Mouse (Mus musculus): ENCODE measurements at regions not wholly inside any gene's neighbourhood (a gene's known extent, or its start where the extent isn't known, plus 50 kb on each side); places are given as distances from the start of the nearest gene placed in this dataset.

DNA sequence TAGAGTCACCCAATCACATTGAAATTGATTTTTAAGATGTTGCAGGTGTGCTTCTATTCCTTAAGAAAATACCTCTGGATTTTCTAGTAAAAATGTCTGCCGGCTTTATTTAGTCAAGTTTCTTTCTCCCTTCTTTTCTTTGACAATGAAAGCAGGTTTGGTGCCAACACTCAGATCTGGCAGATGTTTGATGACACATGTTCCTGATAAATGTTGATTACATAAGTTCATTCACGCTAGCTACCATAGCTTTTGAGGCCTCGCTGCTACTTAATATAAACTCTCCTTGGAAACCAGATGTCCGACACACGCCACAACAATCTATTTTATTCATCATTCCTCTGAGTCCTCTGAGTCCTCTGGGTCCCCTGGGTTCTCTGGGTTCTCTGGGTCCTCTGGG is 195.7 kb upstream of the Lpp start:
- 47% methylated on average over 5 of the region's 5 CpGs for WGBS
- Histone ChIP-seq H3K4me3 (replicated peaks) (no peak overlapping the region), H3K4me1 (no peaks in the 10 kb centered on the region), H3K9me3 (no peaks in the 10 kb centered on the region), H3K9ac (no peak overlapping the region), H3K36me3 (no peaks in the 10 kb centered on the region), H3K4me2 (no peak overlapping the region), H3K27ac (no peak overlapping the region), H3K27me3 (replicated peaks) (no peaks in the 10 kb centered on the region)
- no peak for ATAC-seq (ENCODE audit: insufficient read depth, low FRiP score, low read depth)

DNA sequence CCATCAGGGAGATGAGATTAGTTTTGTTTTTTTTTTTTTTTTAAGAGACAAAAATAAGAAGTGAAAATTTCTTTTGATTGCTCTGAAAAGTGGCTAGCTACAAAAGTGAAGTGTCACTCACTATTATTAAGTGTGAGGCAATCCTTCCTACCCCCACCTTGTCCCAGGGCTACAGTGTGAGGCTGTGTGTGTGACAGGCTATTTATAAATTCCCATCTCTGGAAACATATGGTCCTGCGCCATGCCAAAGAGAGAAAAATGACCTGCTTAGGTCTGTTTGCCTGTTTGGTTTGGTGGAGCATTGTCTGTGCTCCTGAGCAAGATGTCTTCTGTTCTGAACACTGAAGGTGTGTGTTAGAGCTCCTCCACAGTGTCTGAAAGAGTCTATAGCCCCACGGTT is 199.4 kb upstream of the Lpp start:
- Histone ChIP-seq H3K9ac (no peak overlapping the region), H3K4me2 (no peak overlapping the region), H3K9me3 (no peaks in the 10 kb centered on the region), H3K27ac (no peak overlapping the region), H3K4me1 (no peaks in the 10 kb centered on the region), H3K4me3 (replicated peaks) (no peak overlapping the region), H3K27me3 (replicated peaks) (no peaks in the 10 kb centered on the region), H3K36me3 (no peaks in the 10 kb centered on the region)
- no peak for ATAC-seq (ENCODE audit: insufficient read depth, low FRiP score, low read depth)
- 61% methylated on average over 2 of the region's 2 CpGs for WGBS

DNA sequence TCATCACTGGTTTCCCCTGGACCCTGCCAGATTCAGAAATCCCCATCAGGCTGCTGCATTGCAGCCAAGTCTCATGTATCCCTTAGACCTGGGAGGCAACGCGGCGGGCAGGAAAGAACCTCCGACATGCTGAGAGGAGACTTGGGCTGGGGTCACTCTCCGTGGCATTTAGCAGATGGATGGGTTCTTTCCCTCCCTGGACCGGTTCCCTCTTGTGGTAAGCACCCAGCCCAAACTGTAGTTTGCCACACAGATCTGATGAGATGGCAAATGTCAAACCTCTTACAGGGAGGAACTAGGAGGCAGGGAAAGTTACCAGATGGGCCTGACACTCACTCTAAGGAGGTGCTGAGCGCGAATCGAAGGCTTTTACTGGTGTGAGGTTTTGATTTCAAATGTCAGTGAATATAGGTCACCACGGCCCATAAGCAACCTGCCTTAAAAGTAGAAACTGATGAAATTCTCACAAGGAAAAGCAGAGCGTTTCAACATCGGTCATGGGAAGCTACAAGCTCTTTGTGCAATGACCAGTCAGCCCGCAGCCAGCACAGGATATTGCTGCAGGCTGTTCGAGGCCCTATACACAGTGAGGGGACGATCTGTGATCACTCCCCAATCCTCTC is 199.9 kb upstream of the Lpp start:
- Histone ChIP-seq H3K9ac (no peak overlapping the region), H3K27ac (no peak overlapping the region), H3K4me1 (no peaks in the 10 kb centered on the region), H3K27me3 (replicated peaks) (no peaks in the 10 kb centered on the region), H3K4me2 (no peak overlapping the region), H3K9me3 (no peaks in the 10 kb centered on the region), H3K4me3 (replicated peaks) (no peak overlapping the region), H3K36me3 (no peaks in the 10 kb centered on the region)
- no peak for ATAC-seq (ENCODE audit: insufficient read depth, low FRiP score, low read depth)
- WGBS: 65% methylated on average over 15 of the region's 15 CpGs

DNA sequence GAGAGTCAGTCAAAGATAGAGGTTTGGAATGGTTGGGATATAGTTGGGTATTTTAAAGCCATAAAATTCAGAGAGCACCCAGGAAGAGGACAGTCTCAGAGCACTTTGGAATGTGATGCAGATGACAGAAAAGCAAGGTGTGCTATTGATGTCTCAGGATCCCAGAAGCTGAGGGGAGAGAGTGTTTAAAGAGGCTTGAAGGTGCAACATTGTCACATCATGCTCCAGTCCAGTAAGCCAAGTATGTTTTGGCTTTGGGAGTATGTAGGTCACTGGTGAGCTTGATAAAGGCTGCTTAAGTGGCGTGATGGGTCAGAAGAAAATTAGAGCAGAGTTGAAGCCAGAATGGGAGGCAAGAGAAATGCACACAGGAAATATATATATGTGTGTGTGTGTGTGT is 201.3 kb upstream of the Lpp start:
- H3K4me2 ChIP-seq: no peak overlapping the region
- no peak overlapping the region for H3K4me3 ChIP-seq (replicated peaks)
- H3K9me3 ChIP-seq: no peaks in the 10 kb centered on the region
- H3K27me3 ChIP-seq (replicated peaks): no peaks in the 10 kb centered on the region
- no peak overlapping the region for H3K9ac ChIP-seq
- H3K36me3 ChIP-seq: no peaks in the 10 kb centered on the region
- no peaks in the 10 kb centered on the region for H3K4me1 ChIP-seq
- no peak overlapping the region for H3K27ac ChIP-seq
- ATAC-seq (ENCODE audit: insufficient read depth, low FRiP score, low read depth): no peak
- WGBS: 83% methylated on average over 1 of the region's 1 CpGs

DNA sequence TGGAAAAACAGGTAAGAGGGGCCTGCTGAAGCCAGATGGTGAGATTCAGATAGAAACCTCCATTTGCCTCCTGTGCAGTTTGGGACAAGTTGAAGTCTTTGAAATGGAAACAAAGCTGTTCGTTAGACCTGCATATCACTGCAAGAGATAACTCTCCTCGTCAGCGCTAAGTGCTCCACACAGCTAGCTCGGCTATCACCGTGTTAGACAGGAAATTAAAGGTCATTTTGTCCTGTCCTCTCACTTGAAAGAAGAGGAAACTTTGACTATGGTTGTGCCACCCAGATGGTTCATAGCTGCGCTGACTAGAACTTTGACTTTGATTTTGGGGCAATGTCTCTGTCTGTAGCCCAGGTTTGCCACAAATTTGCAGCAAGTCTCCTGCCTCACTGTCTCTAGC is 198.5 kb upstream of the Bcl6 start:
- no peak overlapping the region for H3K9ac ChIP-seq
- no peaks in the 10 kb centered on the region for H3K36me3 ChIP-seq
- H3K4me3 ChIP-seq (replicated peaks): no peak overlapping the region
- 70% methylated on average over 6 of the region's 6 CpGs for WGBS
- no peak overlapping the region for H3K4me2 ChIP-seq
- no peak for ATAC-seq (ENCODE audit: insufficient read depth, low FRiP score, low read depth)
- H3K27ac ChIP-seq: no peak overlapping the region
- H3K4me1 ChIP-seq: no peaks in the 10 kb centered on the region
- H3K27me3 ChIP-seq (replicated peaks): no peaks in the 10 kb centered on the region
- no peaks in the 10 kb centered on the region for H3K9me3 ChIP-seq

DNA sequence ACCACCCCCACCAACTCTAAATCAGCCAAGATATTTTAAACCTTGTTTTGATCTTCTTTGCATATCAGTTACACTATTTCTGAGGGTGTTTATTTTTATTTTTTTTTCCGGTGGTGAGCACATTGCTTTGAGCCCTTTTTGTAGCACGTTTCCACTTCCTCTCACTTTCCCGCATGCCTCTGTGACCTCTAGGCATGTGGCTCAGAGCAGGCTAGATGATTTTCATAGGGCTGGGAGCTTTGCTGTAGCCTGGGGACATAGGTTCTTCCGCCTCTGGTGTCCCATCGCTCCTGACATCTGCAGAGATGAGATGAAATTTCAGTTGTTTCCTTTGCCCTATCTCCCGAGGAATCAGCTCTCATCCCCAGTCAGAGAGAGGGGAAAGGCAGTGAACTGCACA is 197.3 kb upstream of the Bcl6 start:
- Histone ChIP-seq H3K9me3 (no peaks in the 10 kb centered on the region), H3K4me3 (replicated peaks) (no peak overlapping the region), H3K9ac (no peak overlapping the region), H3K27me3 (replicated peaks) (no peaks in the 10 kb centered on the region), H3K27ac (no peak overlapping the region), H3K4me2 (no peak overlapping the region), H3K36me3 (no peaks in the 10 kb centered on the region), H3K4me1 (no peaks in the 10 kb centered on the region)
- ATAC-seq (ENCODE audit: insufficient read depth, low FRiP score, low read depth): no peak
- 61% methylated on average over 6 of the region's 6 CpGs for WGBS

DNA sequence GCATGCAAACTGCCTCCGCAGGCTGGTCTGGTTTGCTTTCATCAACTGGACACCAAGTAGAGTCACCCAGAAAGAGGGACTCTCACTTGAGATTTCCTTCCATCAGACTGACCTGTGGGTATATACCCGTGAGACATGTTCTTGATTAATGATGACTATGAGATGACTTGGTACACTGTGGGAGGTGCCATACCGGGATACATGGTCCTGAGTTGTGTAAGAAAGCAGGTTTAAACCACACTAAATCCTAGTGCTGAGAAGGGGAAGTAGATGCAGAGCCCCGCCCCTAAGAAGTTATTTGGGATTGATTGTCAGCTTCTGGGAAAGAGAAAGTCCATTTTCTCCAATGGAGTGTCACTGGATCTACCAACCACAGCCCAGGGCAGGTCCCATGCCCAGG is 196.2 kb upstream of the Bcl6 start:
- no peak for ATAC-seq (ENCODE audit: insufficient read depth, low FRiP score, low read depth)
- H3K4me2 ChIP-seq: no peak overlapping the region
- H3K4me1 ChIP-seq: no peaks in the 10 kb centered on the region
- no peaks in the 10 kb centered on the region for H3K27me3 ChIP-seq (replicated peaks)
- H3K27ac ChIP-seq: no peak overlapping the region
- WGBS: 70% methylated on average over 4 of the region's 4 CpGs
- no peak overlapping the region for H3K4me3 ChIP-seq (replicated peaks)
- no peaks in the 10 kb centered on the region for H3K36me3 ChIP-seq
- no peaks in the 10 kb centered on the region for H3K9me3 ChIP-seq
- no peak overlapping the region for H3K9ac ChIP-seq

DNA sequence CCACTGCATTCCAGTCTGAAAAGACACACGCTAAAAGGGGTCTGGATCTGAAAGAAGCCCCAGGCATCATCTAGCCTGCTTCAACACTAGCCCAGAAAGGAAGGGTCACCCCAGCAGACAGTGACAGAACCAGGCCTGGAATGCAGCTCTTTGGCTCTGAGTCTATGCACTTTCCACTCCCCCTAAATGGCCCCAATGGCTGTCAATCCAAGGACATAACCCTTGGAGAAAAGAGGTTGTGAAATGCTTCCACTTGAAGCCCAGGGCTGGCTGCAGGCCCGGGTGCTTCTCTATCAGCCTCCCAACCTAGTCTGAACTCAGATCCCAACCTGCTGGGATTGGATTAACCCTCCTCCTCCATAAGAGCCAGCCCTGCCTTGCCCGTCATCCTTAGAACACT is 194.6 kb upstream of the Bcl6 start:
- no peak overlapping the region for H3K9ac ChIP-seq

DNA sequence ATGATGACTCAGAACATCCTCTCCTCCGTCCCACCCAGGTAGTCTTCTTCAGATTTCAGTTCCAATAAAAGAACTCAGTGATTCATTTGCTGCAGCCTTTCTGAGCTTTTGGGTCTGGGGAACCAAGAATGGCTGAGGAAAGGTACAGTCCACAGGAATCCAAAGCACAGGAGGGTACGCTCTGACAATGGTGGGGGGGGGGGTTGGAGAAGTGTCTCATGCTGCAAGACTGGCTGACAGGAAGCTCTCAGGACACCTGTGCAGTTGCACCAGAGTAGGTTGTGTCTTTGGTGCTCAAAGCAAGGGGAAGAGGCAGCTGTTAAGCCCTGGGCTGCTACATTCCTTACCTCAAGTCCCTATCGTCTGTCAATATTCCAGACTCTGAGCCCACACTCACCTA is 192.7 kb upstream of the Bcl6 start:
- 86% methylated on average over 3 of the region's 3 CpGs for WGBS
- Histone ChIP-seq H3K27me3 (replicated peaks) (no peaks in the 10 kb centered on the region), H3K27ac (no peak overlapping the region), H3K9me3 (no peaks in the 10 kb centered on the region), H3K9ac (no peak overlapping the region), H3K4me2 (no peak overlapping the region), H3K4me1 (no peaks in the 10 kb centered on the region), H3K4me3 (replicated peaks) (no peak overlapping the region), H3K36me3 (no peaks in the 10 kb centered on the region)
- ATAC-seq (ENCODE audit: insufficient read depth, low FRiP score, low read depth): no peak

More for the DNA sequence above, 194.6 kb upstream of the Bcl6 start:
- no peak for ATAC-seq (ENCODE audit: insufficient read depth, low FRiP score, low read depth)
- H3K4me1 ChIP-seq: no peaks in the 10 kb centered on the region
- 66% methylated on average over 3 of the region's 3 CpGs for WGBS
- no peaks in the 10 kb centered on the region for H3K27me3 ChIP-seq (replicated peaks)
- H3K36me3 ChIP-seq: no peaks in the 10 kb centered on the region
- H3K4me3 ChIP-seq (replicated peaks): no peak overlapping the region
- H3K27ac ChIP-seq: no peak overlapping the region
- no peak overlapping the region for H3K4me2 ChIP-seq
- no peaks in the 10 kb centered on the region for H3K9me3 ChIP-seq

DNA sequence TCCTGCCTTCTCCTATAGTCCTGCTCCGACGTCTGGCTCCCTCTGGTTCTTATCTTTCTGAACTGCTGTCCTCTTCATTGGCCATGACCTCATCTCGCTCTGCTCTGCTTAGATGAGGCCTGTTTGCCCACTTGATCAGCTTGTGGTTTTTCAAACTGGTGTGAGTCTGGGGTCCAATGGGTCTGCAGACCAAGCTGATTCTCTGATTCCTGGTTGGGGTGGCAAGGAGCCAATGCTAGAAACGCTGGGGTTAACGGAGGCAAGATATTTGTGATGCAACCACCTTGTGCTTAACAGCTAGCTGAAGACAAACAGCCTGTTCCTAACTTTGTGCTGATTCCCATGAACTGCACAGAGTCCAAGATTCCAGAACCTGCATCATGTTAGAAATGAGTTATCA is 192.0 kb upstream of the Bcl6 start:
- WGBS: 76% methylated on average over 5 of the region's 5 CpGs
- no peak overlapping the region for H3K27ac ChIP-seq
- no peak for ATAC-seq (ENCODE audit: insufficient read depth, low FRiP score, low read depth)
- no peaks in the 10 kb centered on the region for H3K9me3 ChIP-seq
- H3K4me1 ChIP-seq: no peaks in the 10 kb centered on the region
- H3K9ac ChIP-seq: no peak overlapping the region
- no peak overlapping the region for H3K4me2 ChIP-seq
- H3K36me3 ChIP-seq: no peaks in the 10 kb centered on the region
- H3K4me3 ChIP-seq (replicated peaks): no peak overlapping the region
- no peaks in the 10 kb centered on the region for H3K27me3 ChIP-seq (replicated peaks)

DNA sequence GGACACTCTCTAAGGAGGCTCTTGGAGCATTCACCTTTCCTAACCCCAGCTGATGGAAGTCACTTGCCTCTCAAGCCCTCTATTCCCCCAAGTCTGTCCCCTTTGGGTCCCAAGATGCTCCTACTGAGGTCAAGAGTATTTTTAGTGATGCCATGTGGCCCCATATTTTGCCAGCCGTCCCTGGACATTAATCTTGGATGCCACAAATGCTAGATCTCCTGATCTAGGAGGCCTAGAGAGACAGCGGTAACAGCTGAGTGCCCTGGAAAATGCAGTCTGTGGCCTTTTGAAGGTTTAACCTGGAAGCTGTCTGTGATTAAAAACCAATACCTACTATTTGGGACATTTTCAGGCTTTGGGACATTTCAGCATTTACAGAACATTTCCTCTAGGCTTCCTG is 188.9 kb upstream of the Bcl6 start:
- Histone ChIP-seq H3K27me3 (replicated peaks) (no peaks in the 10 kb centered on the region), H3K36me3 (no peaks in the 10 kb centered on the region), H3K4me3 (replicated peaks) (no peak overlapping the region), H3K4me1 (no peaks in the 10 kb centered on the region), H3K9ac (no peak overlapping the region), H3K9me3 (no peaks in the 10 kb centered on the region), H3K27ac (no peak overlapping the region), H3K4me2 (no peak overlapping the region)
- 76% methylated on average over 2 of the region's 2 CpGs for WGBS
- ATAC-seq (ENCODE audit: insufficient read depth, low FRiP score, low read depth): no peak

DNA sequence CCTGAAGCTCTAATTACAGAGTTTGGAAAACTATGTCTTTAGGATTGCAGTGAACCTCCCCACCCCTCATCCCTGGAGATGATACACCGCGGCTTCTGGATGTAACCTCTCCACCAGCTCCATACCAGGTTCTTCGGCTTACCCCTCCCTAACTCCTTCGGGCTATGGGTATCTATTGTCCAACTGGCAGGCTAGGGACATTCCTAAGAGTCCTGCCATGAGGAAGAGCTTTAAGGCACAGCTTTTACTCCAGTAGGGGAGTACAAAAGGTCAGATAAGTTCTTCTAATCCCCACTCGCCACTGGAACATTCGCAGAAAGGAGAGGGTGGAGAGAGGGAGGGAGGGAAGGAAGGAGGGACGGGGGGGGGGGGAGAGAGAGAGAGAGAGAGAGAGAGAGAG is 188.5 kb upstream of the Bcl6 start:
- ATAC-seq (ENCODE audit: insufficient read depth, low FRiP score, low read depth): no peak
- WGBS: 72% methylated on average over 7 of the region's 7 CpGs
- no peak overlapping the region for H3K9ac ChIP-seq
- H3K4me1 ChIP-seq: no peaks in the 10 kb centered on the region
- no peak overlapping the region for H3K27ac ChIP-seq
- no peak overlapping the region for H3K4me3 ChIP-seq (replicated peaks)
- H3K4me2 ChIP-seq: no peak overlapping the region
- H3K9me3 ChIP-seq: no peaks in the 10 kb centered on the region
- H3K27me3 ChIP-seq (replicated peaks): no peaks in the 10 kb centered on the region
- H3K36me3 ChIP-seq: no peaks in the 10 kb centered on the region

DNA sequence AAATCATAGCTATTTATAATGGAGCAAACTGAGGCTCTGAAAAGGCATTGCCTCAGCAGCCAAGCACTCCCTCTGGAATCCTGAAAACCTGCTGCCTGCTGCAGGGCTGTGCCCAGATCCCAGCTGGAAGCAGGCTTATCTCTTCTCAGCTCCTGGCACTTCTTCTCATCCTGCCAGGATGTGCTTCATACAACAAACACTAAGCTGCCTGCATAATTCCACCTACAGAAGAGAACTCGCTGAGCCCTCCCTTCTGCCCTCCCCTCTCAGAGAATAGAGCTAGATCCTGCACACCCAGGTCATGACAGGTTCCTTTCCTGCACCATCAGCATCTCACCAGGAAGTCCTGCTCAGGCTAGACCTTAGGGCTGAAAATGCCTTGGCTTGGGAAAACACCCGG is 187.4 kb upstream of the Bcl6 start:
- 0 out of 2 replicates have a peak, but pooled peaks have one; percentile 10 for ATAC-seq (ENCODE audit: insufficient read depth, low FRiP score, low read depth)
- Histone ChIP-seq H3K27me3 (replicated peaks) (no peaks in the 10 kb centered on the region), H3K4me2 (no peak overlapping the region), H3K9ac (no peak overlapping the region), H3K9me3 (no peaks in the 10 kb centered on the region), H3K4me3 (replicated peaks) (no peak overlapping the region), H3K4me1 (no peaks in the 10 kb centered on the region), H3K27ac (no peak overlapping the region), H3K36me3 (no peaks in the 10 kb centered on the region)
- WGBS: 46% methylated on average over 2 of the region's 2 CpGs
